Mouse (Mus musculus): ENCODE data around the gene Brca2. TPM values are rescaled to one million over a fixed set of nuclear protein-coding genes. Genes with fewer than 3 reads are reported as not detected.
A peak's percentile ranks its signal among the peaks of the same experiment; 100 is the strongest.

Brca2 gene
- total and polyA plus RNA-seq, 2 experiments from 2014 or later, result 9.9 to 15.8 TPM

- no peak for DNase-seq (ENCODE audit: low spot score)
These were observed 42.0 kb downstream of the Brca2 start for GRCm38 (mm10) chr5:150564426-150564825.

DNA sequence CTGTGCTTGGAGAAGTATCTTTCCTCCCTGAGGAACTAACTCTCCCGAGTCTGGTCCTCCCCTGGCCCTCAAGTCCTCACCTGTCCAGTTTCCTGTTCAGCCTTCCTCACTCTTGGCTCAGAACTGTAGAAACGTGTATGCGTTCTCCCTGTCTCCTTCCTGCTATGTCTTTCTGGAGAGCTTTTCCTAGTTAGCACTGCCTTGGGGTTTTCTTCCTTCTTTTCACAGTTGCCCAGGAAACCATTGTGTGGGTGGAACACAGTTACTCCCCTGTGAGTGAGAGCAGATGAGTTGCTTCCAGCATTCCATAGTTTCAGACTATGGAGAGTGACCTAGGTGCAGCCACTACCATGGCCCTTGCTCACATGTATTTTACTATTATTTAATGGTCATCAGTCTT lies 43.8 kb downstream of the Brca2 start:
- no peaks in the 10 kb centered on the region for H3K27me3 ChIP-seq (ENCODE audit: control insufficient read depth, insufficient read depth, low read length)
- 62% methylated on average over 3 of the region's 3 CpGs for WGBS
- H3K36me3 ChIP-seq (replicated peaks; ENCODE audit: control insufficient read depth, insufficient read depth, low read length), result peaks cover 41% of the 10 kb centered on the region
- no peak overlapping the region for H3K27ac ChIP-seq (ENCODE audit: low read depth)
- TF ChIP-seq CTCF (IDR thresholded peaks at IDR 0.05; ENCODE audit: low read depth), result no peak
- TF ChIP-seq EP300 (IDR thresholded peaks at IDR 0.05; ENCODE audit: low read depth), result no peak
- no peak overlapping the region for H3K4me3 ChIP-seq (ENCODE audit: low read depth, low read length)
- ATAC-seq (ENCODE audit: insufficient read depth, low read depth), result no peak
- DNase-seq (ENCODE audit: low spot score), result no peak
- H3K9me3 ChIP-seq (replicated peaks; ENCODE audit: control insufficient read depth, low read length), result no peaks in the 10 kb centered on the region
- H3K4me1 ChIP-seq (ENCODE audit: control insufficient read depth, insufficient read depth), result no peaks in the 10 kb centered on the region
- no peak overlapping the region for H3K9ac ChIP-seq (replicated peaks; ENCODE audit: low read depth, low read length)
- no peak overlapping the region for H3K4me2 ChIP-seq (ENCODE audit: low read depth, low read length)

More at GRCm38 (mm10) chr5:150564426-150564825, 42.0 kb downstream of the Brca2 start:
- WGBS, result 92% methylated on average over 6 of the region's 6 CpGs
- Histone ChIP-seq H3K4me1 (ENCODE audit: control insufficient read depth, insufficient read depth) (no peaks in the 10 kb centered on the region), H3K4me3 (ENCODE audit: low read depth, low read length) (no peak overlapping the region), H3K27me3 (ENCODE audit: control insufficient read depth, insufficient read depth, low read length) (no peaks in the 10 kb centered on the region), H3K4me2 (ENCODE audit: low read depth, low read length) (no peak overlapping the region), H3K36me3 (replicated peaks; ENCODE audit: control insufficient read depth, insufficient read depth, low read length) (peaks cover 50% of the 10 kb centered on the region), H3K9ac (replicated peaks; ENCODE audit: low read depth, low read length) (no peak overlapping the region), H3K27ac (ENCODE audit: low read depth) (no peak overlapping the region), H3K9me3 (replicated peaks; ENCODE audit: control insufficient read depth, low read length) (no peaks in the 10 kb centered on the region)
- ATAC-seq (ENCODE audit: insufficient read depth, low read depth), result no peak
- TF ChIP-seq CTCF (IDR thresholded peaks at IDR 0.05; ENCODE audit: low read depth) (no peak), EP300 (IDR thresholded peaks at IDR 0.05; ENCODE audit: low read depth) (no peak)

- no peak for TF ChIP-seq EP300 (IDR thresholded peaks at IDR 0.05; ENCODE audit: low read depth)
- TF ChIP-seq CTCF (IDR thresholded peaks at IDR 0.05; ENCODE audit: low read depth), result no peak
- Histone ChIP-seq H3K4me1 (ENCODE audit: control insufficient read depth, insufficient read depth) (no peaks in the 10 kb centered on the region), H3K9me3 (replicated peaks; ENCODE audit: control insufficient read depth, low read length) (no peaks in the 10 kb centered on the region), H3K4me3 (ENCODE audit: low read depth, low read length) (no peak overlapping the region), H3K4me2 (ENCODE audit: low read depth, low read length) (no peak overlapping the region), H3K36me3 (replicated peaks; ENCODE audit: control insufficient read depth, insufficient read depth, low read length) (peaks cover 45% of the 10 kb centered on the region), H3K9ac (replicated peaks; ENCODE audit: low read depth, low read length) (no peak overlapping the region), H3K27me3 (ENCODE audit: control insufficient read depth, insufficient read depth, low read length) (no peaks in the 10 kb centered on the region), H3K27ac (ENCODE audit: low read depth) (no peak overlapping the region)
- ATAC-seq (ENCODE audit: insufficient read depth, low read depth) (no peak), DNase-seq (ENCODE audit: low spot score) (no peak)
- 95% methylated on average over 5 of the region's 5 CpGs for WGBS
These were observed 44.5 kb downstream of the Brca2 start for GRCm38 (mm10) chr5:150566971-150567370.

GRCm38 (mm10) chr5:150570496-150571219 lies 48.2 kb downstream of the Brca2 start:
- Histone ChIP-seq H3K9me3 (replicated peaks; ENCODE audit: control insufficient read depth, low read length) (no peaks in the 10 kb centered on the region), H3K36me3 (replicated peaks; ENCODE audit: control insufficient read depth, insufficient read depth, low read length) (peaks cover 42% of the 10 kb centered on the region), H3K27ac (ENCODE audit: low read depth) (no peak overlapping the region), H3K4me1 (ENCODE audit: control insufficient read depth, insufficient read depth) (0 out of 2 replicates have a peak, but pooled peaks cover 3% of the 10 kb centered on the region), H3K4me3 (ENCODE audit: low read depth, low read length) (no peak overlapping the region), H3K4me2 (ENCODE audit: low read depth, low read length) (no peak overlapping the region), H3K9ac (replicated peaks; ENCODE audit: low read depth, low read length) (no peak overlapping the region), H3K27me3 (ENCODE audit: control insufficient read depth, insufficient read depth, low read length) (no peaks in the 10 kb centered on the region)
- TF ChIP-seq EP300 (IDR thresholded peaks at IDR 0.05; ENCODE audit: low read depth) (no peak), CTCF (IDR thresholded peaks at IDR 0.05; ENCODE audit: low read depth) (no peak)
- ATAC-seq (ENCODE audit: insufficient read depth, low read depth) (no peak), DNase-seq (ENCODE audit: low spot score) (no peak)
- 84% methylated on average over 11 of the region's 11 CpGs for WGBS

- no peak for DNase-seq (ENCODE audit: low spot score)
- H3K4me1 ChIP-seq (ENCODE audit: control insufficient read depth, insufficient read depth), result 0 out of 2 replicates have a peak, but pooled peaks cover 3% of the 10 kb centered on the region
- H3K9ac ChIP-seq (replicated peaks; ENCODE audit: low read depth, low read length), result no peak overlapping the region
- WGBS, result 73% methylated on average over 3 of the region's 3 CpGs
- H3K4me2 ChIP-seq (ENCODE audit: low read depth, low read length), result no peak overlapping the region
- no peak overlapping the region for H3K4me3 ChIP-seq (ENCODE audit: low read depth, low read length)
- no peaks in the 10 kb centered on the region for H3K27me3 ChIP-seq (ENCODE audit: control insufficient read depth, insufficient read depth, low read length)
- TF ChIP-seq EP300 (IDR thresholded peaks at IDR 0.05; ENCODE audit: low read depth), result no peak
- TF ChIP-seq CTCF (IDR thresholded peaks at IDR 0.05; ENCODE audit: low read depth), result no peak
- H3K36me3 ChIP-seq (replicated peaks; ENCODE audit: control insufficient read depth, insufficient read depth, low read length), result peaks cover 20% of the 10 kb centered on the region
- 0 out of 2 replicates have a peak, but pooled peaks have one; percentile 4 for ATAC-seq (ENCODE audit: insufficient read depth, low read depth)
- peak overlapping the region; percentile 35 for H3K27ac ChIP-seq (ENCODE audit: low read depth)
- no peaks in the 10 kb centered on the region for H3K9me3 ChIP-seq (replicated peaks; ENCODE audit: control insufficient read depth, low read length)
These were observed 52.0 kb downstream of the Brca2 start for GRCm38 (mm10) chr5:150574403-150574802.

Data from heart, postnatal 0 days (tissue).